Mouse (Mus musculus): ENCODE results near the gene Myo15b. TPM values are rescaled to one million over a fixed set of nuclear protein-coding genes. Genes with fewer than 3 reads are reported as not detected.
A peak's percentile ranks its signal among the peaks of the same experiment; 100 is the strongest.

The Myo15b gene
- polyA plus RNA-seq, 1 experiment from 2014 or later = 44.8 TPM

DNA sequence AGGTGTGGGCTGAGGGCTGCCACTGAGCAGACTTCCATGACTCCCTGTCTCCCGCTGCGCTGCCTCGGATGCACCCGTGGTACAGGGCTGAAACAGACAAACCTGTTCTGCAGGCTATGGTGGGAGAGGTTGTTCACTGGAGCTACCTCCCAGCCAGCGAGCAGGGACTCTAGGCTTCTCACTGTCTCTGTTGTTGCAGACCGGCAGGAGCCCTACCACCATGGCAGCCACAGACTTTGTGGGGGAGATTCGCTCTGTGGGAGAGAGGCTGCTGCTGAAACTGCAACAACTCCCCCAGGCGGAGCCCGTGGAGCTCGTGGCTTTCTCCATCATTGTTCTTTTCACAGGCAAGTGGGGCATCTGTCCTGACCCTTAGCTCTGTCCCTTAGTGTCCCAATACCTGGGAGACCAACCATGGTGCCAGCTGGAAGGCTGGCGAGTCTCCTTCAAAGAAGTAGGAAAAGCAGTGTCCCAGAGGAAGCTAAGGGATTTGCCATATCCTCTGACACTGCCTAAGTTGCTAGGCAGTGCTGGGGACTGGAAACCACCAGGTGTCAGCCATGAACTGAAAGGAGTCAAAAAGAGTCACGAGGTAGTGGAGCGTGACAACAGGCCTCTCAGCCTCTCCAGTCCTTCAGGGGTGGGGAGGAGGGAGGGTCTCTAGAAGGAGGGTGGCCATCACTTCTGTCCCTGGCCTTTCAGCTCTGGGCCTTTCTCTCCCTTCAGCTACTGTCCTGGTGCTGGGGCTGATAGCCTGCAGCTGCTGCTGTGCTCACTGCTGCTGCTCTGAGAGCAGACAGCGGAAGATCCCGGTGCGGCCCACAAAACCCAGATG, 47.0 kb downstream of the Myo15b start:
- Histone ChIP-seq H3K4me1 (replicated peaks; ENCODE audit: control insufficient read depth, insufficient read depth, low read length) (peaks cover 20% of the 10 kb centered on the region), H3K4me3 (ENCODE audit: low read depth, low read length) (no peak overlapping the region), H3K9ac (ENCODE audit: low read length) (no peak overlapping the region), H3K27ac (ENCODE audit: low read depth) (peak overlapping the region; percentile 3; the same call in 1 of the 2 replicates), H3K9me3 (ENCODE audit: control insufficient read depth, low read length) (no peaks in the 10 kb centered on the region), H3K27me3 (replicated peaks; ENCODE audit: control insufficient read depth, insufficient read depth, low read length) (no peaks in the 10 kb centered on the region), H3K4me2 (ENCODE audit: low read length) (no peak overlapping the region), H3K36me3 (ENCODE audit: control insufficient read depth, insufficient read depth, low read length) (no peaks in the 10 kb centered on the region; the same call in 1 of the 2 replicates)
- WGBS = 57% methylated on average over 16 of the region's 16 CpGs
- DNase-seq (ENCODE audit: low spot score) (peak; percentile 62), ATAC-seq (replicated peaks; ENCODE audit: low FRiP score, low TSS enrichment, low read depth) (peak; percentile 37; the same call in 1 of the 2 replicates)

DNA sequence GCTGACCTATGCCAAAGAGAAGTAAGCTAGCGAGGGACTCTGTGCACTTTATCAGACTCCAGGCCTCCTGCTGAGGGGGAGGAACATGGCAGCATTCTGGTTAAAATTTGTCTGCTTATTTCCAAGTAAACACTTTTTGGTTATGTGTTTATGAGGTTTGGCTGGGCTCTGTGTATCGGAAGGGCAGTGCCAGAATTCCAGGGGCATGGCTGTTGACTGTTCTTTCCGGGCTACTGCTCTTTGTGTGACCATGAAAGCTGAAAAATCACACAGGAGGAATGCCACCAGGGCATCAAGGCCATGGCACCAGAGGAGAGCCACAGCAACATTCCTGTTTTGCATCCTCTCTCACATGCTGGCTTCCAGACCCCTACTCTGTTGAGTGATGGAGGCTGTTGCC, 47.9 kb downstream of the Myo15b start:
- peaks cover 15% of the 10 kb centered on the region for H3K4me1 ChIP-seq (replicated peaks; ENCODE audit: control insufficient read depth, insufficient read depth, low read length)
- H3K9ac ChIP-seq (ENCODE audit: low read length) = no peak overlapping the region
- no peaks in the 10 kb centered on the region for H3K9me3 ChIP-seq (ENCODE audit: control insufficient read depth, low read length)
- H3K27ac ChIP-seq (ENCODE audit: low read depth) = no peak overlapping the region
- WGBS = 76% methylated on average over 3 of the region's 3 CpGs
- no peak overlapping the region for H3K4me3 ChIP-seq (ENCODE audit: low read depth, low read length)
- H3K4me2 ChIP-seq (ENCODE audit: low read length) = no peak overlapping the region
- no peaks in the 10 kb centered on the region for H3K27me3 ChIP-seq (replicated peaks; ENCODE audit: control insufficient read depth, insufficient read depth, low read length)
- DNase-seq (ENCODE audit: low spot score) (no peak), ATAC-seq (replicated peaks; ENCODE audit: low FRiP score, low TSS enrichment, low read depth) (no peak)
- H3K36me3 ChIP-seq (ENCODE audit: control insufficient read depth, insufficient read depth, low read length) = no peaks in the 10 kb centered on the region; the same call in 1 of the 2 replicates

DNA sequence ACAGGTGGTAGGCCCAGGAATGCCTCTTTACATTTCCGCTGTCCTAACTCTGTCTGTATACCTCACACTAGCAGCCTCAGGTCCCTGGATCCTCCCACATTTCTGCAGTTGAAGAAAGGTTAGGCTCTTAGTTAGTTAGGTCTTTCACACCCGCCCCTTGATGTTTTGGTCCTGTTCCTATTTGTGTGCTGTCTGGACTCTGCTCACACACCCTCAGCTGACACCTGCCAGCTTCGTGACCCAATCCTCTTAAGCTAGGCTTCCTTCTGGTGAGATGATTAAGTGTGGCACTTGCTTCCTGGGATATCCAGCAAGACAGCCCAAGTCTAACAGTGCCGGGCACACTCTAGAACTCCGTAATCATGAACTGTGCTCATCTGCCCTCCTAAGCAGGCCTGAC, 48.3 kb downstream of the Myo15b start:
- no peak overlapping the region for H3K27ac ChIP-seq (ENCODE audit: low read depth)
- ATAC-seq (replicated peaks; ENCODE audit: low FRiP score, low TSS enrichment, low read depth) (no peak), DNase-seq (ENCODE audit: low spot score) (no peak)
- H3K27me3 ChIP-seq (replicated peaks; ENCODE audit: control insufficient read depth, insufficient read depth, low read length) = no peaks in the 10 kb centered on the region
- H3K4me1 ChIP-seq (replicated peaks; ENCODE audit: control insufficient read depth, insufficient read depth, low read length) = peaks cover 15% of the 10 kb centered on the region
- H3K4me3 ChIP-seq (ENCODE audit: low read depth, low read length) = no peak overlapping the region
- H3K9me3 ChIP-seq (ENCODE audit: control insufficient read depth, low read length) = no peaks in the 10 kb centered on the region
- 91% methylated on average over 5 of the region's 5 CpGs for WGBS
- no peaks in the 10 kb centered on the region; the same call in 1 of the 2 replicates for H3K36me3 ChIP-seq (ENCODE audit: control insufficient read depth, insufficient read depth, low read length)
- H3K4me2 ChIP-seq (ENCODE audit: low read length) = no peak overlapping the region
- no peak overlapping the region for H3K9ac ChIP-seq (ENCODE audit: low read length)

- DNase-seq (ENCODE audit: low spot score) (no peak), ATAC-seq (replicated peaks; ENCODE audit: low FRiP score, low TSS enrichment, low read depth) (no peak; the same call in 1 of the 2 replicates)
- 79% methylated on average over 5 of the region's 5 CpGs for WGBS
- no peak overlapping the region for H3K9ac ChIP-seq (ENCODE audit: low read length)
- no peak overlapping the region for H3K4me2 ChIP-seq (ENCODE audit: low read length)
- no peaks in the 10 kb centered on the region for H3K9me3 ChIP-seq (ENCODE audit: control insufficient read depth, low read length)
- H3K4me1 ChIP-seq (replicated peaks; ENCODE audit: control insufficient read depth, insufficient read depth, low read length) = no peaks in the 10 kb centered on the region
- H3K27ac ChIP-seq (ENCODE audit: low read depth) = peak overlapping the region; percentile 89
- no peaks in the 10 kb centered on the region for H3K27me3 ChIP-seq (replicated peaks; ENCODE audit: control insufficient read depth, insufficient read depth, low read length)
- peaks cover 16% of the 10 kb centered on the region for H3K36me3 ChIP-seq (ENCODE audit: control insufficient read depth, insufficient read depth, low read length)
- H3K4me3 ChIP-seq (ENCODE audit: low read depth, low read length) = no peak overlapping the region
Observed at GRCm38 (mm10) chr11:115911134-115911561, 52.9 kb downstream of the Myo15b start.

DNA sequence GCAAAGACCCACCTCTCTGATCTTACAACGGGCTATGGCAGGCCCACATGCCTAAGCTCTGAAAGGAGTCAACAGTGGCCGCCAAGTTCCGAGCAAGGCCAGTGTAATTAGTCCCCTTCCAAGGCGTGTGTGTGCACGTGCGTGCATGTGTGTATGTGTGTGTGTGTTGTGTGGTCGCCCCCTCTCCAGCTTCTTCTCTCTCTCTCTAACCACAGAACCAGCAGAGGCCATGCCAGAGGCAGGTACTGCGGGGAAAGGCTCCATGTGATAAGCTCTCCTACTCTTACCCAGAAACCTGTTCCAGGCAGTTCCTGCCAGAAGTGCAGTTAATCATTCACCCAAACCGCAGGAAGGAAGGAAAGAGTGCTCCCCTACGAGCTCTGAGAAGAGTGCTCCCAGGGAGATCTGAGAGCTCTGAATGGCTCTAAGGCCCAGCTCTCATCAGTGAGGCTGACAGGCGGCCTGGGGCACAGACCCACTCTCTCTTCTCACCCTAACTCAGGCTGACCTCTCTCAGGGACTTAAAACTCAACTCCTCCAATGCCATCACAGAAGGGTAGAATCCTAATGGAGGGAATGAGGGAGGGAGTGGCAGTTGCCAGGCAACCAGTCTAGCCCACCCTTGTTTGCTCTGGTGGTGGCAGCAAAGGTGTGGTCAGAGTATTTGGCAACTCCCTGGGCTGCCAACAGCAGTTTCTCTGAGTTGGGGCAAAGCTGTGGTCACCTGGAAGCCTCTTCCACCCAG, 53.6 kb downstream of the Myo15b start, which contains the start of gene Smim6:
Gene Smim6, plus strand, starts transcription at position 386 of the 745 bp plus-strand sequence.
- Histone ChIP-seq H3K9ac (ENCODE audit: low read length) (no peak within 1 kb of the TSS), H3K36me3 (ENCODE audit: control insufficient read depth, insufficient read depth, low read length) (peaks cover 16% of the 10 kb centered on the region), H3K27me3 (replicated peaks; ENCODE audit: control insufficient read depth, insufficient read depth, low read length) (no peaks in the 10 kb centered on the region), H3K4me3 (ENCODE audit: low read depth, low read length) (peak within 1 kb of the TSS; percentile 24), H3K27ac (ENCODE audit: low read depth) (peak within 1 kb of the TSS; percentile 89), H3K9me3 (ENCODE audit: control insufficient read depth, low read length) (no peaks in the 10 kb centered on the region), H3K4me2 (ENCODE audit: low read length) (peak within 1 kb of the TSS; percentile 41), H3K4me1 (replicated peaks; ENCODE audit: control insufficient read depth, insufficient read depth, low read length) (no peaks in the 10 kb centered on the region)
- 53% methylated on average over 11 of the region's 11 CpGs for WGBS
- ATAC-seq (replicated peaks; ENCODE audit: low FRiP score, low TSS enrichment, low read depth) (peak; percentile 88), DNase-seq (ENCODE audit: low spot score) (peak; percentile 73)

DNA sequence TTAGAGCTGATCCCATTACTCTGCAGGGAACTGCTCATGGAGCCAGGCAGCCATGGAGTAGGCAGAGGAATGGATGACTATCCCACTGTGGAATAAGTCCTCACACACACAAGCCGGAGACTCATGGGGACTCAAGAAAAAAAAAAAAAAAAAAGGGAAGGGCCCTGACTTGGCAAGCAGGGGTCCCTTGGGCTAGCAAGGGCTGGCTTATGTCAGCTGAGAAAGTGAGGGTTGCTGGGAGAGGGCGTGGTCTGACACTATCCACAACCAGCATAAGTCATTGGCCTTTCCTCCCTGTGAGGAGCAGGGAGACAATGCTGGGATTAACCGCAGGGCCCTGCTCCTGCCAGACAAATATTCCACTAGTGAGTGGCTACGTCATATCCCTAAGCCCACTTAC, 58.4 kb downstream of the Myo15b start:
- peaks cover 21% of the 10 kb centered on the region for H3K36me3 ChIP-seq (ENCODE audit: control insufficient read depth, insufficient read depth, low read length)
- H3K27ac ChIP-seq (ENCODE audit: low read depth) = no peak overlapping the region
- no peak overlapping the region for H3K4me3 ChIP-seq (ENCODE audit: low read depth, low read length)
- H3K9ac ChIP-seq (ENCODE audit: low read length) = no peak overlapping the region
- H3K4me1 ChIP-seq (replicated peaks; ENCODE audit: control insufficient read depth, insufficient read depth, low read length) = no peaks in the 10 kb centered on the region
- 88% methylated on average over 4 of the region's 4 CpGs for WGBS
- ATAC-seq (replicated peaks; ENCODE audit: low FRiP score, low TSS enrichment, low read depth) (no peak), DNase-seq (ENCODE audit: low spot score) (no peak)
- no peak overlapping the region for H3K4me2 ChIP-seq (ENCODE audit: low read length)
- H3K27me3 ChIP-seq (replicated peaks; ENCODE audit: control insufficient read depth, insufficient read depth, low read length) = no peaks in the 10 kb centered on the region
- H3K9me3 ChIP-seq (ENCODE audit: control insufficient read depth, low read length) = no peaks in the 10 kb centered on the region

GRCm38 (mm10) chr11:115918637-115919036, 60.4 kb downstream of the Myo15b start:
- no peaks in the 10 kb centered on the region for H3K9me3 ChIP-seq (ENCODE audit: control insufficient read depth, low read length)
- H3K4me2 ChIP-seq (ENCODE audit: low read length) = no peak overlapping the region
- H3K27ac ChIP-seq (ENCODE audit: low read depth) = no peak overlapping the region
- H3K4me1 ChIP-seq (replicated peaks; ENCODE audit: control insufficient read depth, insufficient read depth, low read length) = no peaks in the 10 kb centered on the region
- DNase-seq (ENCODE audit: low spot score) (no peak), ATAC-seq (replicated peaks; ENCODE audit: low FRiP score, low TSS enrichment, low read depth) (no peak)
- H3K27me3 ChIP-seq (replicated peaks; ENCODE audit: control insufficient read depth, insufficient read depth, low read length) = no peaks in the 10 kb centered on the region
- no peak overlapping the region for H3K9ac ChIP-seq (ENCODE audit: low read length)
- peaks cover 31% of the 10 kb centered on the region for H3K36me3 ChIP-seq (ENCODE audit: control insufficient read depth, insufficient read depth, low read length)
- no peak overlapping the region for H3K4me3 ChIP-seq (ENCODE audit: low read depth, low read length)
- WGBS = 76% methylated on average over 5 of the region's 5 CpGs

DNA sequence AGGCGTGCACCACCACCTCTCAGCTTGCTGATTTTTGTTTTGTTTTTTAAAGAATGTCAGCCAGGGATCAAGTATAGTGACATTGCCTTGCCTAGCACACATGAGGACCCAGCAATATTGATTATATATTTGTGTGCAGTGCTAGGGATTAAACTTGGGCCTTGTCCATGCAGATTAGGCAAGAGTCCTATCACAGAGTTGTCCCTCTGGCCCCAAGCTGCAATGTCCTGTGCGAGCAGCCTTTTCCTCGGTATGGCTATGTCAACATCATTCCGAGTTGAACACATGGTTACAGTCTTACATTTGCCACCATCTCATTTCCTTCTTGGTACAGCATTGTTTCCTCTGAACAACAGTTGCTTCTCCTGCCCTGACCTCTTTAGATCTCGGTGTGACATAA, 60.9 kb downstream of the Myo15b start:
- H3K9me3 ChIP-seq (ENCODE audit: control insufficient read depth, low read length) = no peaks in the 10 kb centered on the region

More for the DNA sequence above, 60.9 kb downstream of the Myo15b start:
- H3K27me3 ChIP-seq (replicated peaks; ENCODE audit: control insufficient read depth, insufficient read depth, low read length) = no peaks in the 10 kb centered on the region
- no peak overlapping the region for H3K4me2 ChIP-seq (ENCODE audit: low read length)
- ATAC-seq (replicated peaks; ENCODE audit: low FRiP score, low TSS enrichment, low read depth) (no peak), DNase-seq (ENCODE audit: low spot score) (no peak)
- peaks cover 34% of the 10 kb centered on the region for H3K36me3 ChIP-seq (ENCODE audit: control insufficient read depth, insufficient read depth, low read length)
- no peaks in the 10 kb centered on the region for H3K4me1 ChIP-seq (replicated peaks; ENCODE audit: control insufficient read depth, insufficient read depth, low read length)
- no peak overlapping the region for H3K27ac ChIP-seq (ENCODE audit: low read depth)
- H3K9ac ChIP-seq (ENCODE audit: low read length) = no peak overlapping the region
- WGBS = 88% methylated on average over 5 of the region's 5 CpGs
- no peak overlapping the region for H3K4me3 ChIP-seq (ENCODE audit: low read depth, low read length)
